Mouse (Mus musculus): ENCODE results near the gene Specc1l. TPM values are rescaled to one million over a fixed set of nuclear protein-coding genes. Genes with fewer than 3 reads are reported as not detected.
A peak's percentile ranks its signal among the peaks of the same experiment; 100 is the strongest.

The Specc1l gene
- polyA plus RNA-seq, 1 experiment from 2014 or later = 42.5 TPM

DNA sequence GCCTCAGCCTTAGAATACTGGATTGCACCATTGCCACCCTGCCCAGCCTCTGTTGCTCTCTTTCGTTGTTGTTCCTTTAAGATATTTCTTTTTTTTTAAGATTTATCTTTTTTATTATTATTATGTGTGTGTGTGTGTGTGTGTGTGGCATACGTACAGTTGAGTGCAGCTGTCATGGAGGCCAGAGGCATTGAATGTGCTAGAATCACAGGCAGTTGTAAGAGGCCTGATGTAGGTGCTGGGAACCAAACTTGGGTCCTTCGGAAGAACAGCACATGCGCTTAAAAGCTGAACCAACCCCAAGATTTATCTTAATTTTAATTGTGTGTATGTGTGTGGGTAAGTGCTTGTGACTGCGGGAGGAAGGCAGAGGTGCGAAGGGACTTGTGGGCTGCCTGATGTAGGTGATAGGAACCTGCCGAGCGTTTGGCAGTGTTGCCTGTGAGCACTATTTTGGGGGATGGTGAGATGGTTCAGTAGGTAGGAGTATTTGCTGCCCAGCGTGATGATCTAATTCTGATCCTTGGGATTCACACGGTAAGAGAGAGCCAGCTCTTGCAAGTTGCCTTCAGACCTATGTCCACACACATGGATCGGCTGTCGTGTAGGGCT is 89.4 kb downstream of the Specc1l start:
- no peak for ATAC-seq
- H3K4me3 ChIP-seq (replicated peaks; ENCODE audit: low read length) = no peak overlapping the region
- WGBS = 91% methylated on average over 12 of the region's 12 CpGs
- no peaks in the 10 kb centered on the region for H3K9me3 ChIP-seq (ENCODE audit: control insufficient read depth, low read length)
- no peak overlapping the region for H3K9ac ChIP-seq (replicated peaks; ENCODE audit: low read depth, low read length)
- no peak overlapping the region for H3K27ac ChIP-seq (ENCODE audit: low read length)
- no peaks in the 10 kb centered on the region; the same call in 1 of the 2 replicates for H3K36me3 ChIP-seq (ENCODE audit: control insufficient read depth, insufficient read depth)
- peaks cover 14% of the 10 kb centered on the region for H3K4me1 ChIP-seq (replicated peaks; ENCODE audit: control insufficient read depth, insufficient read depth, low read length)
- no peaks in the 10 kb centered on the region for H3K27me3 ChIP-seq (replicated peaks; ENCODE audit: control insufficient read depth, insufficient read depth, low read length)
- no peak overlapping the region for H3K4me2 ChIP-seq (ENCODE audit: low read length)

DNA sequence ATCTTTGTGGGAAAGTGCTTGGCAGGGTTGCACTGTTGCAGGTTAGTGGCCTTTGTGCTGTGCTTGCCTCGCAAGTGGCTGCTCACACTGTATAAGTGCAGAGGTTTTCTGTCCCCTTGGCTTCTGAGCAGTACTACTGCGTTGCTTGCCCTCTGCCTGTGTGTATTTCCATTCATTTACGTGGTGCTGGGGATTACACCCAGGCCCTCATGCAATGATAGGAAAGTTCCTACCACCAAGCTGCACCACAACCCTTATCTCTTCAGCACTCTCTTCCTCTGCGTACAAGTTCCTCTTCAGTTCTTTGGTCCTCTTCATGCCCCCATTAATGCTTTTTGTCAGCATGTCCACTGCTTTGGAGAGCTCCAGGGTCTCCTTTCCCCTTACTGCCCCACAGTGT is 90.1 kb downstream of the Specc1l start:
- H3K27me3 ChIP-seq (replicated peaks; ENCODE audit: control insufficient read depth, insufficient read depth, low read length) = no peaks in the 10 kb centered on the region
- ATAC-seq = no peak
- WGBS = 97% methylated on average over 4 of the region's 4 CpGs

DNA sequence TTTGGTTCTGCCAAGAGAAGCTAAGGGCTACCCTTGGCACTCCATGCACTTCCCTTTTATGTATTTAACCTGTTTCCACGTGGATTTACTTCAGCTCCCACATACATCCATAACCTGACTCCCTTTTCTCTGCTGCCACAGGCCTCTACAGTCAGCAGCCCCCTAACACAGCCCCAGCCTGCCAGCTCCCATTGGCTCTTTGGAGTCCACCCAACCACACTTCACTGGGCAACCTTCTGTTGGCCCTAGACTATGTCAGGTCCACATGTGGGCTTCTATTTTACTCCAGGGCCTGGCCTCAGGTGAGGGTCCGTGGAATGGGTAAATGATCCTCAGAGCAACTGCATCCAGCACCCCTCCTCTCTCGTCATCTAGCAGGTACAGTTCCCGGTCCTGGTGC is 90.7 kb downstream of the Specc1l start:
- peaks cover 14% of the 10 kb centered on the region for H3K4me1 ChIP-seq (replicated peaks; ENCODE audit: control insufficient read depth, insufficient read depth, low read length)
- no peak overlapping the region for H3K27ac ChIP-seq (ENCODE audit: low read length)
- 92% methylated on average over 4 of the region's 4 CpGs for WGBS
- peaks cover 4% of the 10 kb centered on the region for H3K36me3 ChIP-seq (ENCODE audit: control insufficient read depth, insufficient read depth)
- H3K9ac ChIP-seq (replicated peaks; ENCODE audit: low read depth, low read length) = no peak overlapping the region
- H3K4me3 ChIP-seq (replicated peaks; ENCODE audit: low read length) = no peak overlapping the region
- H3K9me3 ChIP-seq (ENCODE audit: control insufficient read depth, low read length) = no peaks in the 10 kb centered on the region
- no peak overlapping the region for H3K4me2 ChIP-seq (ENCODE audit: low read length)
- no peaks in the 10 kb centered on the region for H3K27me3 ChIP-seq (replicated peaks; ENCODE audit: control insufficient read depth, insufficient read depth, low read length)
- no peak for ATAC-seq

More for the DNA sequence above, 90.1 kb downstream of the Specc1l start:
- H3K4me2 ChIP-seq (ENCODE audit: low read length) = no peak overlapping the region
- no peaks in the 10 kb centered on the region; the same call in 1 of the 2 replicates for H3K36me3 ChIP-seq (ENCODE audit: control insufficient read depth, insufficient read depth)
- H3K27ac ChIP-seq (ENCODE audit: low read length) = no peak overlapping the region
- peaks cover 14% of the 10 kb centered on the region for H3K4me1 ChIP-seq (replicated peaks; ENCODE audit: control insufficient read depth, insufficient read depth, low read length)
- H3K9ac ChIP-seq (replicated peaks; ENCODE audit: low read depth, low read length) = no peak overlapping the region
- no peak overlapping the region for H3K4me3 ChIP-seq (replicated peaks; ENCODE audit: low read length)
- no peaks in the 10 kb centered on the region for H3K9me3 ChIP-seq (ENCODE audit: control insufficient read depth, low read length)

DNA sequence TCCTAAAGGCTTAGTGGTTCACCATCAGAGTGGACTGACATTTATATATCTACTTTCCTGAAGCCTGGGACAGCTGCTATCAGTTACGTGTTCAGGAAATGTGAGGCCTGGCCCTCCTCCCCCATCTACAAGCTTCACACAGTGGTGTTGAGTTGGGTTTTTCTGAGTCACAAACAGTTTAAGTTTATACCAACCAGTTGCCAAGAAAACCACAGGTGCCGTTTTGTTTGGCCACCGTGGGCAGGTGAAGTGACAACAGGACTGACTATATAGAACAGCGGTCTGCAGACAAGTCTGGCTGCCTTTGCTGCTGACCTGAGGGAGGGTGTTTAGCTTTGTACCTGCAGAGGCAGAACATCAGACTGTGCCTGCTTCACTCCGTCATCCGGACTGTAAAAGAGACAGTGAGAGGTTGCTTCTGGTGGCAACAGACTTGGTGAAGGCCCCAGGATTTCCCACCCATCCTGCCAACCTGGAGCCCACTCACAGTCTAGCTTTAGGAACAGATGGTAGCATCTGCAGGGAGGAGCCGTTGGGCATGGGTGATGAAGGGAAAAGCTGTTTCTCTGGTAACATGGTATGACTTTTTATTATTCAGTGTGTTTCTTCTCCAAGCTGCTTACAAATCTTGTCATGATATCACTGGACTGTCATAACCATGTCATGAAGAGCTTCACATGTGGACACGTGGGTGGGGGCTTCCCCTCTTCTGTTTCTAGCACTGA is 91.6 kb downstream of the Specc1l start:
- H3K9ac ChIP-seq (replicated peaks; ENCODE audit: low read depth, low read length) = no peak overlapping the region
- peaks cover 14% of the 10 kb centered on the region for H3K4me1 ChIP-seq (replicated peaks; ENCODE audit: control insufficient read depth, insufficient read depth, low read length)
- no peak overlapping the region for H3K4me2 ChIP-seq (ENCODE audit: low read length)
- peaks cover 10% of the 10 kb centered on the region for H3K36me3 ChIP-seq (ENCODE audit: control insufficient read depth, insufficient read depth)
- no peak overlapping the region for H3K4me3 ChIP-seq (replicated peaks; ENCODE audit: low read length)
- peak overlapping the region; percentile 70 for H3K27ac ChIP-seq (ENCODE audit: low read length)
- H3K9me3 ChIP-seq (ENCODE audit: control insufficient read depth, low read length) = no peaks in the 10 kb centered on the region
- WGBS = 65% methylated on average over 8 of the region's 8 CpGs
- no peaks in the 10 kb centered on the region for H3K27me3 ChIP-seq (replicated peaks; ENCODE audit: control insufficient read depth, insufficient read depth, low read length)
- ATAC-seq = peak; percentile 85

DNA sequence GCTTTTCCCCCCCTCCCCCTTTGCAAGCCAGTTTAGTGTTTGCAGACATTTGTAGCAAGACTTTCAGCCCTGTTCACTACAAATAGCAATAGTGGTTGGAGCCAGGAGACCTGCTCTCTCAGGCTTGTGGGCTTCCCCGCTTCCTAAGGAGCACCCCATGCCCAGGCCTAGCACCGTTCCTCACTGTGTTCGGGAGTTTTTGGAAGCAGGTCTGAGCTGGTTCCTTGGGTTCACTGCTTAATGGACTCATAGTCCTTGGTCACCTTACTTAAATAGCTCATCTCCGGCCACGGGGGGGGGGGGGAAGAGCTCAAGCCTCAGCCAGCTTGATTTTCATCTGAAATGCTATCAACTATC is 92.2 kb downstream of the Specc1l start:
- Histone ChIP-seq H3K4me2 (ENCODE audit: low read length) (no peak overlapping the region), H3K27ac (ENCODE audit: low read length) (peak overlapping the region; percentile 70), H3K36me3 (ENCODE audit: control insufficient read depth, insufficient read depth) (peaks cover 14% of the 10 kb centered on the region), H3K9ac (replicated peaks; ENCODE audit: low read depth, low read length) (peak overlapping the region; percentile 26; the same call in 1 of the 2 replicates), H3K27me3 (replicated peaks; ENCODE audit: control insufficient read depth, insufficient read depth, low read length) (no peaks in the 10 kb centered on the region), H3K4me1 (replicated peaks; ENCODE audit: control insufficient read depth, insufficient read depth, low read length) (peaks cover 14% of the 10 kb centered on the region), H3K4me3 (replicated peaks; ENCODE audit: low read length) (no peak overlapping the region), H3K9me3 (ENCODE audit: control insufficient read depth, low read length) (no peaks in the 10 kb centered on the region)
- ATAC-seq = peak; percentile 61
- WGBS = 71% methylated on average over 5 of the region's 5 CpGs

DNA sequence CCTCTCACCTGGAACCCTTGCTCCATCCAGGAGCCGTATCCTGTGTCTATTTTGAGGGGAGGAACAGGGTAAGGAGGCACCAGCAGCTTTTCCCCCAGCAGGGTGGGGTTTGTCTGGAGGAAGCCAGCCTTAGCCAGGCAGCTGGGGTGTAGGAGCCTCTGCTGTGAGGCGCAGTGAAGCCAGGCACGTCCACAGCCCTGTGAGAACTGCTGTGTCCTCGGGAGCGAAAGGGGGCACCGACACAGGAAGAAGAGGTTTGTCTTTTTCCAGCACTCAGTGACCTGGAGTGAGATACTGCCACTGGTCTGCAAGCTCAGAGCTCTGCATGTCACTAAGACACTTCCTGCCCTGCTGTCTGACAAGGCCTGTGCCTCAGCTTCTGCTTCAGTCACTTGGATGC is 92.5 kb downstream of the Specc1l start:
- Histone ChIP-seq H3K4me3 (replicated peaks; ENCODE audit: low read length) (no peak overlapping the region), H3K4me2 (ENCODE audit: low read length) (no peak overlapping the region), H3K4me1 (replicated peaks; ENCODE audit: control insufficient read depth, insufficient read depth, low read length) (peaks cover 14% of the 10 kb centered on the region), H3K9ac (replicated peaks; ENCODE audit: low read depth, low read length) (peak overlapping the region; percentile 26; the same call in 1 of the 2 replicates), H3K27ac (ENCODE audit: low read length) (peak overlapping the region; percentile 70), H3K9me3 (ENCODE audit: control insufficient read depth, low read length) (no peaks in the 10 kb centered on the region), H3K36me3 (ENCODE audit: control insufficient read depth, insufficient read depth) (peaks cover 14% of the 10 kb centered on the region), H3K27me3 (replicated peaks; ENCODE audit: control insufficient read depth, insufficient read depth, low read length) (no peaks in the 10 kb centered on the region)
- peak; percentile 32; the same call in 1 of the 2 replicates for ATAC-seq
- 73% methylated on average over 6 of the region's 6 CpGs for WGBS

DNA sequence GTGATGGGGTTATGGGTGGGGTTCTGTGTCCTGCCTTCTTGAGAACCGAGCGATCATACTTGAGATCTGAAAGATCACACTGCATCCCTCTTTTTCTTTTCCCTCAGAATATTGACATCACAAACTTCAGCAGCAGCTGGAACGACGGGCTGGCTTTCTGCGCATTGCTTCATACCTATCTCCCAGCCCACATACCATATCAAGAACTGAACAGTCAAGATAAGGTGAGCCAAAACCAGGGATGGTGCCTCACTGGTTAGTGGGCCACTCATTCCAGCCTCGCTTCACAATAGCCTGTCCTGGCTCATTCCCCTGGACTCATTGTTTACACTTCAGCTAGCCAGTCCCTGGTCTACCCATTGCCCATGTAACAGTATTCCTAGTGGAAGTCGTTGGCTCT is 95.3 kb downstream of the Specc1l start:
- H3K9me3 ChIP-seq (ENCODE audit: control insufficient read depth, low read length) = no peaks in the 10 kb centered on the region
- H3K4me2 ChIP-seq (ENCODE audit: low read length) = no peak overlapping the region
- H3K27ac ChIP-seq (ENCODE audit: low read length) = no peak overlapping the region
- H3K9ac ChIP-seq (replicated peaks; ENCODE audit: low read depth, low read length) = no peak overlapping the region
- no peaks in the 10 kb centered on the region for H3K27me3 ChIP-seq (replicated peaks; ENCODE audit: control insufficient read depth, insufficient read depth, low read length)
- peaks cover 27% of the 10 kb centered on the region for H3K36me3 ChIP-seq (ENCODE audit: control insufficient read depth, insufficient read depth)
- no peak for ATAC-seq
- peaks cover 14% of the 10 kb centered on the region for H3K4me1 ChIP-seq (replicated peaks; ENCODE audit: control insufficient read depth, insufficient read depth, low read length)
- H3K4me3 ChIP-seq (replicated peaks; ENCODE audit: low read length) = no peak overlapping the region
- 96% methylated on average over 7 of the region's 7 CpGs for WGBS

DNA sequence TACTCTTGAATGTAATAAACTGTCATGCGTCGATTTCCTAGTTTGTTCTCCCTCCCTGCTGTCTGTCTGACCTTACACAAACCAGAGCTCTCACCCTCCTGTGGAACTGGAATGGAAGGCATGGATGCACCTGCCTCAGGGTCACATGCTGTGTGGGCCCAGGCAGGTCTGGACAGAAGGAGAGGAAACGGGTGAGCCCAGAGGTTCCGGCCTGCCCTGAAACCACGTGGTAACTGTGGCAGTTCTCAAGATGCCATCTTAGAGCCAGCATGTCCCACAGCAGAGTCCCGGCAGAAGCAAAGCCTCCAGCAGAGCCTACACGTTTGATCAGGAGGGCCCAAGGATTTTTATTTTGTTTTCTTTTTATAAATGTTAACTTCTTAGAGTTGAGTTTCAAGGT is 100.5 kb downstream of the Specc1l start:
- Histone ChIP-seq H3K9ac (replicated peaks; ENCODE audit: low read depth, low read length) (no peak overlapping the region), H3K27ac (ENCODE audit: low read length) (no peak overlapping the region), H3K9me3 (ENCODE audit: control insufficient read depth, low read length) (no peaks in the 10 kb centered on the region), H3K27me3 (replicated peaks; ENCODE audit: control insufficient read depth, insufficient read depth, low read length) (peaks cover 6% of the 10 kb centered on the region; the same call in 1 of the 2 replicates), H3K4me1 (replicated peaks; ENCODE audit: control insufficient read depth, insufficient read depth, low read length) (peaks cover 15% of the 10 kb centered on the region), H3K4me3 (replicated peaks; ENCODE audit: low read length) (no peak overlapping the region), H3K36me3 (ENCODE audit: control insufficient read depth, insufficient read depth) (peaks cover 27% of the 10 kb centered on the region), H3K4me2 (ENCODE audit: low read length) (no peak overlapping the region)
- no peak for ATAC-seq
- 85% methylated on average over 7 of the region's 7 CpGs for WGBS

DNA sequence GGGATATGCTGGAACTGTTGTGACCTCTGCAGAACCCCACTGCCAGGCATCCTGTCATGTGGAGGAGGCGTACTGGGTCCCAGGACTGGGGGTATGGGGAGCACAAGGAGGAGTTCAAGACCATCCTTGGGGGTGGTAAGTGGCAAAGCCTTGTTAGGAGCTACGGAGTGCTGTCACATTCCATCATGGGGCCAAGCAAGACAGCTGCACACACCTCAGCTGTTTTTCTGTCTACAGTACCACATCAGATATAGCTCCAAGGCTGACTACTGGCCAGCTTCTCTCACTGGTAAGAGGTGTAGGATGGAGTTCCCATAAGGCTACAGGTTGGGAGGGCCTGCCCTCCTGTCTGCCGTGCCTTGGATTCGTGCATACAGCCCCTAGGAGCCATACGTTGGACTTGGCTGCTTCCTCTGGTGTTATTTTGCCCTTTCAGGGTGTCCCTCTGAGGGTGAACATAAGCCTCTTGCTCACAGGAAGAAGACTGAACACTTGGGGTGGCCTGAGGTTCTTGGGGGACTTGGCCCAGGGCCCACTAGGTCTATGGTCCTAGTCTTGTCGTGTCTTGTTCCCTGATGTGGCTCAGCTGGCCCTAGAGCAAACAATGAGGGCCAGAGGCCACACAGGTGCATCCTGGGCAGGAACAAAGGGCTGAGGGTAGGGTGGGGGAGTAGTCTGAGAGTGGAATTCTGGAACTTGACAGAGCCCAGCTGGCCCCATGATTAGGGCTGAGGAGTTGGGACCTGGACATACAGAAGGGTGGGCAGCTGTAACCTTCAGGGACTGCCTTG is 102.5 kb downstream of the Specc1l start:
- Histone ChIP-seq H3K4me3 (replicated peaks; ENCODE audit: low read length) (no peak overlapping the region), H3K9me3 (ENCODE audit: control insufficient read depth, low read length) (no peaks in the 10 kb centered on the region), H3K27me3 (replicated peaks; ENCODE audit: control insufficient read depth, insufficient read depth, low read length) (peaks cover 9% of the 10 kb centered on the region; the same call in 1 of the 2 replicates), H3K4me1 (replicated peaks; ENCODE audit: control insufficient read depth, insufficient read depth, low read length) (peaks cover 18% of the 10 kb centered on the region), H3K4me2 (ENCODE audit: low read length) (no peak overlapping the region), H3K27ac (ENCODE audit: low read length) (no peak overlapping the region), H3K9ac (replicated peaks; ENCODE audit: low read depth, low read length) (no peak overlapping the region), H3K36me3 (ENCODE audit: control insufficient read depth, insufficient read depth) (peaks cover 15% of the 10 kb centered on the region)
- WGBS = 70% methylated on average over 6 of the region's 6 CpGs
- ATAC-seq = no peak
